Mouse (Mus musculus): Measurements from ENCODE around the gene Grin1.
A peak's percentile ranks its signal among the peaks of the same experiment; 100 is the strongest.
"Not testable (repeated sequence)": the region's sequence is repeated elsewhere in the genome, so short reads cannot be mapped to it uniquely, and the experiment has no call there.

Gene Grin1

DNA sequence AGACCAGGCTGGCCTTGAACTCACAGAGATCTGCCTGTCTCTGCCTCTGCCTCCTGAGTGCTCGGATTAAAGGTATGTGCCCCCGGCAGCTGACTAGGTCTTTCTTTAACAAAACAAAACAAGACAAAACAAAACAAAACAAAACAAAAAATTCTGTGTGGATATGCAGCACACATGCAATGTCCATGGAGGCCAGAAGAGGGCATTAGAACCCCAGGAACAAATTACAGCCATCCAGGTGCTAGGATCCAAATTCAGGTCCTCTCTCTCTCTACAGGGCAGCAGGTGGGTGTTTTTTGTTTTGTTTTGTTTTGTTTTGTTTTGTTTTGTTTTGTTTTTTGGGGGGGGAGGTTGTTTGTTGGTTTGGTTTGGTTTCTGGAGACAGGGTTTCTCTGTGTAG, 60.1 kb downstream of the Grin1 start:
- peak; percentile 63 for DNase-seq (ENCODE audit: low read depth, low spot score)

DNA sequence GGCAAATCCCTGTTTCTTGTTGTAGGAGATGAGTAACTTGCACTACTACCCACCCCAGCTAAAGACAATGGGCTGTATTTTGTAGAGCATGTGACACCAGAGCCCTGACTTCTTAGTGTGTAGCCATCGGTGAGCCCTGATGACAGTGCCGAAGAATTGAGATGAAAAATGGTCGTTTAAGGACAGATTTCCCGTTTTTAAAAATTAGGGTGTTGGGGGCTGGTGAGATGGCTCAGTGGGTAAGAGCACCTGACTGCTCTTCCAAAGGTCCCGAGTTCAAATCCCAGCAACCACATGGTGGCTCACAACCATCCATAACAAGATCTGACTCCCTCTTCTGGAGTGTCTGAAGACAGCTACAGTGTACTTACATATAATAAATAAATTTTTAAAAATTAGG, 61.7 kb downstream of the Grin1 start:
- not testable (repeated sequence) for DNase-seq (ENCODE audit: low read depth, low spot score)

DNA sequence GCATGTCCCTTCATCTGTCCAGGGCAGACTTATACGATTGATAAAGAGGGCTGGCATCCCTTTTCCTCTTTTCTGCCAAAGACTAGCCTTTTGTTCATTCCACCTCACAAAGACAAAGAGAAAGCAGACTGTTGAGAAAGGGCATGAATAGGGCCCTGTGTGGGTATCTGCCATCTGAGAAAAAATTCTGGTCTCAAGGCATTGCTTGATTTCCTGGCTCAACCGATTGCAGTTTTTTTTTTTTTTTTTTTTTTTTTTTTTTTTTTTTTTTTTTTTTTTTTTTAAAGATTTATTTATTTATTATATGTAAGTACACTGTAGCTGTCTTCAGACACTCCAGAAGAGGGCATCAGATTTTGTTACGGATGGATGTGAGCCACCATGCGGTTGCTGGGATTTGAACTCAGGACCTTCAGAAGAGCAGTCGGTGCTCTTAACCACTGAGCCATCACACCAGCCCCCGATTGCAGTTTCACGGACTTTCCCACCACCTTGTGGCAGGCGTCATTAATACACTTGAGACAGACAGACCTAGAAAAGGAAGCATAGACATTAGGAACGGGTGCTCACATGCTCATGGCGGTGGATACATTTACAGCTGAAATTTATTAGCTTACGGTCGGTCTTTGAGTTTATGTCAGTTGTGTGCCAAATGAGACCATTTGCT, 62.4 kb downstream of the Grin1 start:
- peak; percentile 83 for DNase-seq (ENCODE audit: low read depth, low spot score)

DNA sequence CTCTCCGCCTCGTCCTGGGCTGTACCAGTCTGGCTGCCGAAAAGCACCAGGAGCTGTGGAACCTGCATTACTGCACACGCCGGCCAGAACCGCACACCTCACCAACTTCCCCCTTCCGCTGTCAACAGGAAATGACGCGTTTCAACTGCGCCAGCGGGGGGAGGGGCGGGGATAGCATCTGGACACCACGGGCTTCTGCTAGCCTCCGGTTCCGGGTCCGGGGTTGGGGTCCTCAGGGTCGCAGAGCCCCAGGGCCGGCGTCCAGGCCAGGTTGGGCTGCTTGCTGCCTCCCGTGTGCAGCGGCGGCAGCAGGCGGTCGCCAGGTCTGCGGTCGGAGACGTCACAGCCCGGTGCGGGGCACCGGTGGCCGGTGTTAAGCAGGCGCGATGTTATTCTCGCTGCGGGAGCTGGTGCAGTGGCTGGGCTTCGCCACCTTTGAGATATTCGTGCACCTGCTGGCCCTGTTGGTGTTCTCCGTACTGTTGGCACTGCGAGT, 63.7 kb downstream of the Grin1 start, which contains the start of gene Tmem203:
Gene Tmem203, plus strand, starts transcription at position 156 of the 496 bp plus-strand sequence.
- DNase-seq (ENCODE audit: low read depth, low spot score): peak; percentile 95

DNA sequence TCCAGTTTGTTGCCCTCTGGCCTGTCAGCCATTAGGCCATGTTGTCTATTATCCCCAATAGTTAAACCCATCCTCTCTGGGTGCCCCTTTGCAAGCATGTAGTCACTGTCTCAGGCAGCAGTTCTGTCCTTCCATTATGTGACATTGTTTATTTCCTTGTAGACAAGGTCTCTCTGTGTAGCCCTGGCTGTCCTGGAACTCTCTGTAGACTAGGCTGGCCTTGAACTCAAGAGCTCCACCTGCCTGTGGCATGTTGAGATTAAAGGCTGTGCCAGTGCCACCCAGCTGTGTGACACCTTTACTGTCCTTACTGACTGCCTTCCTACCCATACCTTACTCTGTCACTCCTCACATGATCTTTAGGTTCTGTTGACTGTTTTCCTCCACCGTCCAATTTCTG, 66.7 kb downstream of the Grin1 start:
- peak; percentile 65 for DNase-seq (ENCODE audit: low read depth, low spot score)

DNA sequence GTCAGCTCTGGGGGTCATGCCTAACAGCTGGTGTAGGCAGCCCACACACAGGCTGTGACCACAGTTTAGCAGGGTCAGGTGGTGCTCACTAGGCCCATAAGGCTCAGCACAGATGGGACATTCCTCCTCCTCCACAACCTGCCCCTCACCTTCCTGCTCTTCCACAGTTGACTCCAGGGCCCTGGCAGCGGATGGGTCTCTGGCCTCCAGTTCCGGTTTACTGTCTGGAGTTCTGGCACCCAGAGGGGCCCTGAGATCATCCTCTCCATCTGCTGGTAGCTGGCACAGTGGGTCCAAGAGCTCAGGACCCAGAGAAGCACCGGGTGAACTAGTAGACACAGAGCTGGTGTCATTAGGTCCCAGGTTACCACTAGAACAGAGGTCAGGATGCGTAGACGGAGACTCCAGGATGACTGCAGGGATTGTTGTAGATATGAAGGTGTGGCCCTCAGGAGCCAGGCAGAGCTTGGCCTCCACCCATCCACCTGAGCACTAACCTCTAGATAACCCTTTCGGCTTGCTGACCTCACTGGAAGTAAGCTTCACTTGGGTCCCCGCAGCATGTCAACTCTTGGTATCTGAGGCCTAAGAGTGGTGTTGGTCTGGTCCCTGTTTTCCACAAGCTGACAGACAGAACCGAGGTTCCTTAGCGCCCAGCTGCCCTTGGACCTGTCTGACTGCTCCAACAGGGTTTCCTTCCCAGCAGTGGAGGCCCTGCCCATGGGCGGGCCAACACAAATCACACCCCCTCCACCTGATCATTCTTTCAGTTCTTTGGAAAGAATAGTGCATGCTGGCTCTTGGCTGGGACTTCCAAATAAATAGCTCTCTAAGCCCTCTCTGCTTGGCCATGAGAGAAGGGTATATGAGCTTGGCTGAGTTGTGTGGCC, 72.6 kb downstream of the Grin1 start, which contains the start of gene AL732309.1:
Gene AL732309.1, minus strand, starts transcription at position 681 of the 890 bp plus-strand sequence.
- no peak for DNase-seq (ENCODE audit: low read depth, low spot score)

DNA sequence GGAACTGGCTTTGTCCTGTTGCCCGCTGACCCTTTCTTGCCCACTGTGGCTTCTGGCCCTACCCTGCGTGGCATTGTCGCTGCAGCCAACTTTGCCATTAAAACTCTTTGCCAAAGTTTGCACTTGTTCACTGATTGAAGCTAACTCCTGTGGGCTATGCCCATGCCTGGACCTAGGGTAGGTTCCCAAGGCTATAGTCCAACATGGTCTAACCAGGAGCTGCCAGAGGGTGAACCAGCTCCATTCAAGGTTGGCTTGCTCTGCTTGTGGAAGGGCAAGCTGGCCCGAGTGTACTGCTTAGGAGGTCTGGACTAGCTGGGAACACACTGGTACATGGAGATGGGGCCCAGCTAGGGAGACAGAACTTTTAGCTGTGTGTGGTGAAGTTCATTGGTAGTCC, 74.8 kb downstream of the Grin1 start:
- no peak for DNase-seq (ENCODE audit: low read depth, low spot score)

DNA sequence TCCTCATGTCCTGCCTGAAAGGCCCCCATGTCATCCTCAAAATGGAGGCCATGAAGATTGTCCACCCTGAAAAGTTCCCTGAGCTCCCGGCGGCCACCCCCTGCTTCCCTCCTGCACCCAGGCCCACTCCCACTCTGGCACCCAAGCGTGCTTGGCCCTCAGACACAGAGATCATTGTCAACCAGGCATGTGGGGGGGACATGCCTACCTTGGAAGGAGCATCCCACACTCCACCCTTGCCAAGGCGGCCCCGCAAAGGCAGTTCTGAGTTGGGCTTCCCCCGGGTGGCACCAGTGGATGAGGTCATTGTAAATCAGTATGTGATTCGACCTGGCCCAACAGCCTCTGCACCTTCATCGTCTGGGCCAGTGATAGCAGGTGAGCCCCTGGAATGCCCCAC, 75.6 kb downstream of the Grin1 start:
- DNase-seq (ENCODE audit: low read depth, low spot score): no peak

DNA sequence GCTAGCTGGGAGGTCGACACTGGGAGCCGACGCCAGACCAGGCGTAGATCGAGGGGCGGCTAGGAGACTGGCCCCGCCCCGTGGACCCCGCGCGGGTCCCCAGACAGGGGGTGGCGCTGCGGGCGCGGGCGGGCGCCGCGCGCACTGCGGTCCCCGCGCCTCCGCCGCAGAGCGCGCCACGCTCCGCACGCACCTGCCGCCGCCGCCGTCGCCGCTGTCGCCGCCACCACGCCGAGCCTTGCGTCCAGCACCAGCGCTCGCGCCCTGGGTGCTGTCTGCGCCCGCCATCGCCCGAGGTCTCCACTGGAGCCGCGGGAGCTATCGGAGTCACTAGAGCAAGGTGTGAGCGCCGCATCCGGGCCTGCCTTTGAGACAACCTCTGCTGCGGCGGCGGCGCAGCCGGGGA, 76.9 kb downstream of the Grin1 start, which contains the start of the genes Rnf208 and Cysrt1:
Gene Rnf208, plus strand, starts transcription at position 155 of the 406 bp plus-strand sequence.
Gene Cysrt1, minus strand, starts transcription at position 352 of the 406 bp plus-strand sequence.
- peak; percentile 66 for DNase-seq (ENCODE audit: low read depth, low spot score)

DNA sequence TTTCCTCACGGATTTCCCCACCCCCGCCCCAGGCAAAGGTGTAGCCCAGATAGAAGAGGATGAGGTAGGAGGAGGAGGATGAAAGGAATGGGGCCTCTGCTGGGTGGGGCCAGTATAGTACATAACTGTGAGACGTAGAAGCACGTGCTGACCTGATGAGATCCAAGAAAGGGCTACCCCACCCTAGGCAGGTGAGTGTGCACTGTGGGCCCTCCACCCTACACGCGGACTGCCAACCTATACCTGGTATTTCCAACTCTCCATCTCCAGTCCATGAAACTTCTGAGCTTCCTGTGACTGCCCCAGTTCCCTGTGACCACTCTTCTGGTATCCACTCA, 77.6 kb downstream of the Grin1 start:
- DNase-seq (ENCODE audit: low read depth, low spot score): peak; percentile 46
